Mouse (Mus musculus): ENCODE results near the gene Paqr3. TPM values are rescaled to one million over a fixed set of nuclear protein-coding genes. Genes with fewer than 3 reads are reported as not detected.
A peak's percentile ranks its signal among the peaks of the same experiment; 100 is the strongest.

Paqr3 gene
- polyA plus RNA-seq, 2 experiments, result 3.9 to 5.0 TPM

GRCm38 (mm10) chr5:97090034-97090784 is 21.2 kb downstream of the Paqr3 start:
- Histone ChIP-seq H3K4me3 (replicated peaks; ENCODE audit: low read length) (no peak overlapping the region), H3K9ac (ENCODE audit: low read depth, low read length, severe bottlenecking) (no peak overlapping the region), H3K9me3 (ENCODE audit: control insufficient read depth, low read length) (no peaks in the 10 kb centered on the region), H3K27me3 (ENCODE audit: control insufficient read depth, insufficient read depth, low read length) (no peaks in the 10 kb centered on the region), H3K36me3 (ENCODE audit: control insufficient read depth, insufficient read depth, low read length) (peaks cover 20% of the 10 kb centered on the region), H3K4me1 (ENCODE audit: control insufficient read depth, insufficient read depth, low read length) (no peaks in the 10 kb centered on the region), H3K4me2 (replicated peaks; ENCODE audit: low read depth, low read length, severe bottlenecking) (no peak overlapping the region), H3K27ac (replicated peaks; ENCODE audit: low read depth, low read length) (no peak overlapping the region)
- ATAC-seq (ENCODE audit: low FRiP score, low read depth), result peak; percentile 86
- TF ChIP-seq POLR2A (IDR thresholded peaks at IDR 0.05; ENCODE audit: borderline replicate concordance, extremely low read depth, insufficient read depth, insufficient read length), result no peak
- WGBS, result 60% methylated on average over 6 of the region's 6 CpGs
- DNase-seq (ENCODE audit: low spot score), result peak; percentile 35

- Histone ChIP-seq H3K9ac (ENCODE audit: low read depth, low read length, severe bottlenecking) (no peak overlapping the region), H3K27ac (replicated peaks; ENCODE audit: low read depth, low read length) (no peak overlapping the region), H3K4me3 (replicated peaks; ENCODE audit: low read length) (no peak overlapping the region), H3K9me3 (ENCODE audit: control insufficient read depth, low read length) (no peaks in the 10 kb centered on the region), H3K27me3 (ENCODE audit: control insufficient read depth, insufficient read depth, low read length) (no peaks in the 10 kb centered on the region), H3K4me2 (replicated peaks; ENCODE audit: low read depth, low read length, severe bottlenecking) (no peak overlapping the region), H3K36me3 (ENCODE audit: control insufficient read depth, insufficient read depth, low read length) (peaks cover 20% of the 10 kb centered on the region), H3K4me1 (ENCODE audit: control insufficient read depth, insufficient read depth, low read length) (no peaks in the 10 kb centered on the region)
- no peak for TF ChIP-seq POLR2A (IDR thresholded peaks at IDR 0.05; ENCODE audit: borderline replicate concordance, extremely low read depth, insufficient read depth, insufficient read length)
- ATAC-seq (ENCODE audit: low FRiP score, low read depth), result no peak
- DNase-seq (ENCODE audit: low spot score), result no peak
- 85% methylated on average over 3 of the region's 3 CpGs for WGBS
Measured at GRCm38 (mm10) chr5:97089426-97089825, 22.0 kb downstream of the Paqr3 start.

GRCm38 (mm10) chr5:97088231-97088630 is 23.2 kb downstream of the Paqr3 start:
- no peak overlapping the region for H3K4me3 ChIP-seq (replicated peaks; ENCODE audit: low read length)
- no peak for ATAC-seq (ENCODE audit: low FRiP score, low read depth)
- no peaks in the 10 kb centered on the region for H3K9me3 ChIP-seq (ENCODE audit: control insufficient read depth, low read length)
- no peak for TF ChIP-seq POLR2A (IDR thresholded peaks at IDR 0.05; ENCODE audit: borderline replicate concordance, extremely low read depth, insufficient read depth, insufficient read length)
- H3K4me1 ChIP-seq (ENCODE audit: control insufficient read depth, insufficient read depth, low read length), result no peaks in the 10 kb centered on the region
- H3K27me3 ChIP-seq (ENCODE audit: control insufficient read depth, insufficient read depth, low read length), result no peaks in the 10 kb centered on the region
- H3K27ac ChIP-seq (replicated peaks; ENCODE audit: low read depth, low read length), result no peak overlapping the region
- 88% methylated on average over 6 of the region's 6 CpGs for WGBS
- no peak overlapping the region for H3K9ac ChIP-seq (ENCODE audit: low read depth, low read length, severe bottlenecking)
- peaks cover 20% of the 10 kb centered on the region for H3K36me3 ChIP-seq (ENCODE audit: control insufficient read depth, insufficient read depth, low read length)
- no peak overlapping the region for H3K4me2 ChIP-seq (replicated peaks; ENCODE audit: low read depth, low read length, severe bottlenecking)
- no peak for DNase-seq (ENCODE audit: low spot score)

GRCm38 (mm10) chr5:97087746-97088145 is 23.6 kb downstream of the Paqr3 start:
- Histone ChIP-seq H3K9ac (ENCODE audit: low read depth, low read length, severe bottlenecking) (no peak overlapping the region), H3K4me2 (replicated peaks; ENCODE audit: low read depth, low read length, severe bottlenecking) (no peak overlapping the region), H3K4me1 (ENCODE audit: control insufficient read depth, insufficient read depth, low read length) (no peaks in the 10 kb centered on the region), H3K36me3 (ENCODE audit: control insufficient read depth, insufficient read depth, low read length) (peaks cover 16% of the 10 kb centered on the region), H3K27ac (replicated peaks; ENCODE audit: low read depth, low read length) (no peak overlapping the region), H3K4me3 (replicated peaks; ENCODE audit: low read length) (no peak overlapping the region), H3K27me3 (ENCODE audit: control insufficient read depth, insufficient read depth, low read length) (no peaks in the 10 kb centered on the region), H3K9me3 (ENCODE audit: control insufficient read depth, low read length) (no peaks in the 10 kb centered on the region)
- DNase-seq (ENCODE audit: low spot score) (no peak), ATAC-seq (ENCODE audit: low FRiP score, low read depth) (no peak)
- TF ChIP-seq POLR2A (IDR thresholded peaks at IDR 0.05; ENCODE audit: borderline replicate concordance, extremely low read depth, insufficient read depth, insufficient read length), result no peak
- WGBS, result 94% methylated on average over 16 of the region's 16 CpGs

GRCm38 (mm10) chr5:97087030-97087630 is 24.3 kb downstream of the Paqr3 start:
- 90% methylated on average over 24 of the region's 24 CpGs for WGBS
- ATAC-seq (ENCODE audit: low FRiP score, low read depth) (no peak), DNase-seq (ENCODE audit: low spot score) (no peak)
- Histone ChIP-seq H3K36me3 (ENCODE audit: control insufficient read depth, insufficient read depth, low read length) (peaks cover 16% of the 10 kb centered on the region), H3K27me3 (ENCODE audit: control insufficient read depth, insufficient read depth, low read length) (no peaks in the 10 kb centered on the region), H3K4me2 (replicated peaks; ENCODE audit: low read depth, low read length, severe bottlenecking) (no peak overlapping the region), H3K9me3 (ENCODE audit: control insufficient read depth, low read length) (no peaks in the 10 kb centered on the region), H3K4me1 (ENCODE audit: control insufficient read depth, insufficient read depth, low read length) (no peaks in the 10 kb centered on the region), H3K27ac (replicated peaks; ENCODE audit: low read depth, low read length) (no peak overlapping the region), H3K9ac (ENCODE audit: low read depth, low read length, severe bottlenecking) (no peak overlapping the region), H3K4me3 (replicated peaks; ENCODE audit: low read length) (no peak overlapping the region)
- TF ChIP-seq POLR2A (IDR thresholded peaks at IDR 0.05; ENCODE audit: borderline replicate concordance, extremely low read depth, insufficient read depth, insufficient read length), result no peak
